Mouse (Mus musculus) midbrain, embryonic 12.5 days (tissue): ENCODE results near the gene Brsk2. TPM values are rescaled to one million over a fixed set of nuclear protein-coding genes. Genes with fewer than 3 reads are reported as not detected.
"Not testable (repeated sequence)": the region's sequence is repeated elsewhere in the genome, so short reads cannot be mapped to it uniquely, and the experiment has no call there.

Source experiments
- ATAC-seq: fragments of 200-750 bp; cut with Nextera tagmentation; 2 replicates; pipeline ENCODE4 v1.8.0; 2017; ENCODE audit warnings: low read depth, moderate TSS enrichment, moderate library complexity; ENCODE audit not compliant: low FRiP score
- H3K27ac ChIP-seq: fragments of 300-500 bp; sonication (generic); replicated peaks from 2 replicates; pipeline ENCODE4 v1.5.1; 2016; ENCODE audit warnings: mild to moderate bottlenecking
- H3K27me3 ChIP-seq: fragments of 300-500 bp; sonication (generic); 2 replicates; pipeline ENCODE4 v1.6.1; 2016; ENCODE audit warnings: mild to moderate bottlenecking
- H3K36me3 ChIP-seq: fragments of 300-500 bp; sonication (generic); 2 replicates; pipeline ENCODE4 v1.6.1; 2016
- H3K4me1 ChIP-seq: fragments of 300-500 bp; sonication (generic); 2 replicates; pipeline ENCODE4 v1.6.1; 2016
- H3K4me2 ChIP-seq: fragments of 300-500 bp; sonication (generic); replicated peaks from 2 replicates; pipeline ENCODE4 v1.6.1; 2016; ENCODE audit warnings: mild to moderate bottlenecking, moderate library complexity
- H3K4me3 ChIP-seq: fragments of 300-500 bp; sonication (generic); 2 replicates; pipeline ENCODE4 v1.5.1; 2016; ENCODE audit warnings: mild to moderate bottlenecking
- H3K9ac ChIP-seq: fragments of 300-500 bp; sonication (generic); replicated peaks from 2 replicates; pipeline ENCODE4 v1.6.1; 2016; ENCODE audit warnings: mild to moderate bottlenecking, moderate library complexity
- H3K9me3 ChIP-seq: fragments of 300-500 bp; sonication (generic); 2 replicates; pipeline ENCODE4 v1.6.1; 2016; ENCODE audit warnings: mild to moderate bottlenecking
- WGBS: fragments of 180-500 bp; shearing (Covaris S2); methylation state at CpG from one replicate; pipeline ENCODE4 v1.1.7; 2016; 5-methylcytosine and 5-hydroxymethylcytosine counted together
- polyA plus RNA-seq: library from polyadenylated mRNA; unstranded; fragments of >200 nt; fragmentation: Nextera tagmentation; extraction: Ambion mirVana; gene quantifications from 2 replicates; pipeline ENCODE4 v1.2.1, GENCODE M21; 2016

The Brsk2 gene
- polyA plus RNA-seq, result 20.5 and 22.9 TPM in 2 replicates

DNA sequence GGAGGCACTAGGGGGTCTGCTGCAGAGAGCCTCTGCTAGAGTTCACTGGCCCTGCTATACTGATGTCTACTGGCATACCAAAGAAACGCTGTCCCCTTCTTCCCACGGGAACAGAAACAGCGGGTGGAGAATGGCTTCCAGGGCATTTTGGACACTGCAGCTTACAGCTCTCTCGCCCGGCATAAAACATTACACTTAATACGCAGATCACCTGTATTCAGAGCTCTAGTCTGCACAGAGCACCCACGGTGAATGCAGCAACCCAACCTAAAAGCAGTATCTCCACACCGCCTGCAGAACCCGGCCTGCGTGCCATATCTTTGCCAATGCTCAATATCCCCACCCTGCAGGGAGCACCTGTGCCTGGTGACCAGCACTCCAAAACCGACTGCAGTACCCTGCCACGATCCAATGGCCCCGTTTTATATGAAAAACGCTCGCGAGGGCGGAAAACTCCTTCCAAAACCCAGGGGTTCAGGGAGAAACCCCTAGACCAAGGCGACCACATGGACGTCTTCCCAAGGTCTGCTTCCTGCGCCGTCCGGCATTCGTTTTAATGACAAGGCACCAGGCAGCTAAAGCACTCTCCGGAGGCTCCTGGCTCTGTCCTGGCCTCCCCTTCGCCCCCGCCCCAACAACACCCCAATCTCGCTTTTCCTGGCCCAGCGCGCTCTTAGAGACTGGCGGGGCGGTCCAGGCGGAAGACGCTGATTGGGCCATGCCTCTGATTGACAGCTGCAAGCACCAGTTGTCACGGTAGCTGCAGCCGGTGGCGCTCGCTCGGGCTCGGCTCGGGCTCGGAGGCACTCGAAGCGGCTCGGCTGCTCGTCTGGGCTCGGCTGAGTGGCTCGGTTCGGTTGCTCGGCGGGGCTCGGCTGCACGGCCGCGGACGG is at the start of gene Brsk2:
TSS of gene Brsk2 (plus strand) at position 846 of the 893 bp plus-strand sequence.
- H3K9me3 ChIP-seq, result no peaks in the 10 kb centered on the region
- ATAC-seq, result peak; percentile 84
- peak within 1 kb of the TSS; percentile 100 for H3K9ac ChIP-seq
- peaks cover 14% of the 10 kb centered on the region for H3K36me3 ChIP-seq
- H3K4me1 ChIP-seq, result peaks cover 65% of the 10 kb centered on the region
- peak within 1 kb of the TSS; percentile 98 for H3K27ac ChIP-seq
- under 1% methylated on average over 55 of the region's 55 CpGs for WGBS
- H3K4me3 ChIP-seq, result peak within 1 kb of the TSS; percentile 99
- peaks cover 9% of the 10 kb centered on the region; the same call in 1 of the 2 replicates for H3K27me3 ChIP-seq
- peak within 1 kb of the TSS; percentile 82 for H3K4me2 ChIP-seq

DNA sequence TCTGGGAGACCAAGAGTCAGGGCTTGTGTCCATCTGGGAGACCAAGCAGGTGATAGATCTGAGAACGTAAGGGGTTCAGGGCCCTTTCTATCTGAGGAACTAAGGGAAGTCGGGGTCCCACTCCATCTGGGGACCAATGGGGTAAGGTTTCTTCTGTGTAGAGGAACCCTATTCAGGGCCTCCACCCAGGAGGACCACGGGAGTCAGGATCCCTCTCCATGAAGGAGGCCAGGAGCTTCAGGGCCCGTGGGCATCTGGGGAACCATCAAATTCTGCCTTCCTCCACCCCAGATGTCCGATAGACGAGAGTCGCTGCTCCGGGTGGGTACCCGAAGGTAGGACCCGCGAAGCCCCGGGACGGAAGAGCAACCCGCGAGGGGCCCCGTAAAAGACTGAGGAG is 47.7 kb upstream of the Brsk2 start:
- Histone ChIP-seq H3K9me3 (no peaks in the 10 kb centered on the region), H3K9ac (peak overlapping the region; percentile 92), H3K27me3 (peaks cover 23% of the 10 kb centered on the region), H3K36me3 (no peaks in the 10 kb centered on the region), H3K4me3 (peak overlapping the region; percentile 87), H3K4me2 (peak overlapping the region; percentile 86), H3K4me1 (peaks cover 28% of the 10 kb centered on the region), H3K27ac (peak overlapping the region; percentile 78)
- WGBS, result 1% methylated on average over 16 of the region's 16 CpGs
- ATAC-seq, result peak; percentile 57; the same call in 1 of the 2 replicates

DNA sequence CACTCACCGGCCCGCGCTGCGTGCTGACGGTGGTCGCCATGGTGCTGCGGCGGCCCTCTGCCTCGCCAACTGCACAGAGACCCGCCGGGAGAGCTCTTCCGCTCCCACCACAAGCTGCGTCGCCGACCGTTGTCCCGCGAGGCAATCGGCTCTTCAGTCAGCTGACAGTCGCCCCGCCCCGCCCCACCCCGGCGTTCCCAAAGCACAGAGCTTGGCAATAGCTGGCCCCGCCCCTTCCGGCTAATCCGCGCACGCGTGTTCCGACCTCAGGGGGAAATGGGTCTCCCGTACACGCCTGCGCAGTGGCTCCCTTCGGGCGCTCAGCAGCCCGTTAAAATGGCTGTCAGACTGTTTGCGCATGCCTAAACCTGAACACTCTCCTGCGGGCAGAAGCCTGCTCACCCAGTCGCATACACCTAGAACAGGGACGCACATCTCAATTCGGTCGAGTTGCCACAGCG is 47.3 kb upstream of the Brsk2 start:
- Histone ChIP-seq H3K36me3 (no peaks in the 10 kb centered on the region), H3K27ac (peak overlapping the region; percentile 78), H3K4me3 (peak overlapping the region; percentile 87), H3K9ac (peak overlapping the region; percentile 92), H3K27me3 (peaks cover 23% of the 10 kb centered on the region), H3K4me1 (peaks cover 28% of the 10 kb centered on the region), H3K4me2 (peak overlapping the region; percentile 86), H3K9me3 (no peaks in the 10 kb centered on the region)
- WGBS, result under 1% methylated on average over 44 of the region's 44 CpGs
- ATAC-seq, result peak; percentile 94

DNA sequence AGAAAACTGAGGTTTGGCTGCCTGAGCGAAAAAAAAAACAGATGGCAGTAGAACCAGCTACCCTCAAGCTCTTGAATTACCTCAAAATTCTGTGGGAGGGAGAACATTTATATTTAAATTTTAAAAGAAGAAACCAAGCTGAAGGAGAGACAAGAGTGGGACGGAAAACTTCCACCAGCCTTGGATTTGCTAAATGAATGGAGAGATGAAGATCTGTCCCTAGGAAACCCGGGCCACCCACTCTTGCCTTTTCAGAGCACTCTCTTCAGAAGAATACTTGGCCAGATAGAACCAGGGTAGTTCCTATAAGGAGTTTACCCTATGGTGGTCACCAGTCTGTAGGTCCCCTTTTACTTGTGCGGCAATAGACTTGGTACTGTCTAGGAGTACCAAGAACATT is 46.8 kb upstream of the Brsk2 start:
- Histone ChIP-seq H3K9ac (peak overlapping the region; percentile 61), H3K36me3 (no peaks in the 10 kb centered on the region), H3K9me3 (no peaks in the 10 kb centered on the region), H3K4me1 (peaks cover 28% of the 10 kb centered on the region), H3K27ac (peak overlapping the region; percentile 64), H3K4me2 (peak overlapping the region; percentile 86), H3K27me3 (peaks cover 23% of the 10 kb centered on the region), H3K4me3 (peak overlapping the region; percentile 87)
- WGBS, result 66% methylated on average over 4 of the region's 4 CpGs
- no peak for ATAC-seq

DNA sequence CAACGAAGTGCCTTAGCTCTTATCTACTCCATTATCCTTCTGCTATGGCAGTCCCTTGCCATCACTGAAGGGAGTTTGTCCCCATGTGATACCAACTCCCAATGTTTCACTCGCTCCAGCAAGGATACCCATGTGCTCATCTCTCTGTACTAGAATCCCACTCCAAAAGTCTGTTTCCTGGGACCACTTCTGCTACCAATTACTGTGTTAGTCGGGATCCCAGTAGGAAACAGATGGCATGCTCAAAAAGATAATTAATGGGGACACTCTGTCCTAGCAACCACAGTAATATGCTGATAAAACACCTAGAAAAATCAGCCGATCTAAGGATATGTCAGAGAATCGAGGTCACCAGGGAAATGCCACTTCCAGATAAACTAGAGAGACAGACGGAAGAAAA is 41.0 kb upstream of the Brsk2 start:
- no peak for ATAC-seq
- no peak overlapping the region for H3K27ac ChIP-seq
- no peaks in the 10 kb centered on the region for H3K9me3 ChIP-seq
- WGBS, result 77% methylated on average over 6 of the region's 6 CpGs
- no peak overlapping the region for H3K4me2 ChIP-seq
- no peaks in the 10 kb centered on the region for H3K36me3 ChIP-seq
- H3K4me3 ChIP-seq, result no peak overlapping the region
- peaks cover 37% of the 10 kb centered on the region for H3K27me3 ChIP-seq
- H3K4me1 ChIP-seq, result peaks cover 3% of the 10 kb centered on the region; the same call in 1 of the 2 replicates
- no peak overlapping the region for H3K9ac ChIP-seq

DNA sequence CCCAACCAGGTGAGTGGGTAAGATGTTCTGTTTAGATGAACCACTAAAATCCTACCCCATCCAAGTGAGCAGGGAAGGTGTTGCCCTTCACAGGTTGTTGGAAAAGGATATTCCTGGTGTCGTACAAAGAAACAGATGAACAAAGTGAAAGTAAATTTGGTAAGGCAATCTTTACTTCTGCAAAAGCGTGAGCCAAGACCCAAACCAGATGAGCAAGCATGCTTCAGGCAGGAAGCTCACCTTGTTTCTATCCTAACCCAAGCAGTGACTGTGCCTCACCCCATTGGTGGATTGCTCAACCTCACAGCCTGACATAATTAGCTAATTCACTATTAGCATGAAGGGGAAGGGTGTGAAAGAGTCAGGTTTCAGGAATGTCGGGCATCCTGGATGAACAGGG is 38.2 kb upstream of the Brsk2 start:
- Histone ChIP-seq H3K9me3 (no peaks in the 10 kb centered on the region), H3K4me1 (peaks cover 3% of the 10 kb centered on the region; the same call in 1 of the 2 replicates), H3K36me3 (no peaks in the 10 kb centered on the region), H3K27me3 (peaks cover 23% of the 10 kb centered on the region), H3K27ac (no peak overlapping the region), H3K4me3 (no peak overlapping the region), H3K4me2 (no peak overlapping the region), H3K9ac (no peak overlapping the region)
- 78% methylated on average over 3 of the region's 3 CpGs for WGBS
- no peak for ATAC-seq

DNA sequence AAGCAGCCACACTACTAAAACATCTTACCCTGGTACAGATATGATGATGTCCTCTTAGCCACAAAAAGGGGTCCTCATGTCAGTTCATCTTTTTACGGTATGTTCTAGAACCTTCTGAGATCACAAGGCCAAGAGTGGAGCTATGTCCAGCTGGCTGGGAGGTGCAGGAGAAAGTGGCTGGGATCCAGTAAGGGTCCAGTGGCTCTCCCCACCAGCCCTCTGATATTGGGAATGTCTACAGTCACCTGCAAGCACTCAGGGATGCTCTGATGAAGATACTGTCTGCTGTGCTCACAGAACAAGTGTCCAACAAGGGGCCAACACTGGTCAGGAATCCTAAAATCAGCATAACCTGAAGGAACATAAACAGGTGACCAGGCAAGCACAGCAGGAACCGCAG is 31.1 kb upstream of the Brsk2 start, which contains the start of gene Tollip:
TSS of gene Tollip (minus strand) at position 101 of the 400 bp plus-strand sequence.
- Histone ChIP-seq H3K4me2 (no peak within 1 kb of the TSS), H3K9me3 (no peaks in the 10 kb centered on the region), H3K4me3 (no peak within 1 kb of the TSS), H3K27me3 (peaks cover 5% of the 10 kb centered on the region), H3K27ac (no peak within 1 kb of the TSS), H3K4me1 (no peaks in the 10 kb centered on the region), H3K9ac (no peak within 1 kb of the TSS), H3K36me3 (no peaks in the 10 kb centered on the region)
- WGBS, result 90% methylated on average over 2 of the region's 2 CpGs
- no peak for ATAC-seq

DNA sequence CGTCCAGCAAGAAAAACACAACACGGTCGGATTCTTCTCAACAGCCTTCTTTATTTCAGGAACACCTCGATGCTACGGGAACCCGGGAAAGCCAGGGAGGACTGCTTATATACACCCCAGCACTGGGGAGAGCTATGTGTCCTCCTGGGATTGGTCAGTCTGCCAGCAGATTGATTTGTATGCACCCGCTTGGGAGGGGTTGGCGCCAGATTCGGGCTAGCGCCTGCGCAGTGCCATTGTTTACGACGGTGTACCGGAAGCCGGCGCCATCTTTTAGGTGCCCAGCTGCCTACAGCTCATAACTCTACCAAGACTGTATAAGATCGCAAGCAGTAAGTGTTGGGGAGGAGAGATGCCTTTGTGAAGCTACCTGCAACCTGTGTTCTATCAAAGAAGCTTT is 25.4 kb upstream of the Brsk2 start:
- not testable (repeated sequence) for H3K36me3 ChIP-seq, H3K4me1 ChIP-seq, H3K9me3 ChIP-seq, H3K27ac ChIP-seq, H3K4me3 ChIP-seq, ATAC-seq, H3K27me3 ChIP-seq, H3K4me2 ChIP-seq, H3K9ac ChIP-seq
- 93% methylated on average over 17 of the region's 17 CpGs for WGBS

DNA sequence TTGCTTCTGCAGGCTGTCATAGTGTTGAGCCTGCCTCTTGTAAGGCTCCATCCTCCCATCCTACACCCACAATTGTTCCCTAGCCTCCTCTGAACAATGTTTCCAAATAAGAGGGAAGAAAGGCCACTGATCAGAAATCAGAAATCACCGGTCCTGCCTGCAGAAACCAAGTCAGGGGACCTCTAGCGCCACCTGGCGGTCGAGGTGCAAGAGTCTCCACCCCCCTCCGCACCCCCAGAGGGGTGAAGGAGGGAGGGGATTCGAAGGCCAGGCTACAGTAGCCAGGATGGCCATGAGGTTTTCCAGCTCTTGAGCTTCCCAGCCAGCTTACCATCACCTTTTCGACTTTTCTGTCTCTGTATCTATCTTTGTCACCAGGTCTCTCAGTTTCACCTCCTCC is 24.6 kb upstream of the Brsk2 start:
- Histone ChIP-seq H3K9ac (no peak overlapping the region), H3K9me3 (no peaks in the 10 kb centered on the region), H3K4me2 (no peak overlapping the region), H3K4me3 (no peak overlapping the region), H3K36me3 (no peaks in the 10 kb centered on the region), H3K27ac (no peak overlapping the region), H3K27me3 (no peaks in the 10 kb centered on the region), H3K4me1 (no peaks in the 10 kb centered on the region)
- 10% methylated on average over 7 of the region's 7 CpGs for WGBS
- ATAC-seq, result 0 out of 2 replicates have a peak, but pooled peaks have one; percentile 60

DNA sequence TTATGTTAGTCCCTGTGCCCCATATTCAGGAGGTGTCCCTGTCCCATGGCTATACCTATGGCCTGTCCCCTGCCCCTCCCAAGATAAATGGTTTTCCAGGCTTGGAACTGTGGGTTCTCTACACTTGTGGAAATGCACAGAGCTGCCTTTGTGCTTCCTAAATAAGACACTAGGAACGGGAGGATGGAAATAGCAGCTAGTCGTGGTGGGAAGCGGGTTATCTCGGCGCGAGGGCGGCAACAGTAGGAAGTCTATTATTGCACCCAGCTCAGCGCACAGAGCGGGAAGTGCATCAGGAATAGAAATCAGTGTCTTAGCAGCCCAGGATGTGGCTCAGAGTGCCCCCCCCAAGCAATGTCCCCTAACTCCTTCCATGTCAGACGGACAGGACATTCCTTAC is 20.9 kb upstream of the Brsk2 start:
- 81% methylated on average over 10 of the region's 10 CpGs for WGBS
- ATAC-seq, result no peak

DNA sequence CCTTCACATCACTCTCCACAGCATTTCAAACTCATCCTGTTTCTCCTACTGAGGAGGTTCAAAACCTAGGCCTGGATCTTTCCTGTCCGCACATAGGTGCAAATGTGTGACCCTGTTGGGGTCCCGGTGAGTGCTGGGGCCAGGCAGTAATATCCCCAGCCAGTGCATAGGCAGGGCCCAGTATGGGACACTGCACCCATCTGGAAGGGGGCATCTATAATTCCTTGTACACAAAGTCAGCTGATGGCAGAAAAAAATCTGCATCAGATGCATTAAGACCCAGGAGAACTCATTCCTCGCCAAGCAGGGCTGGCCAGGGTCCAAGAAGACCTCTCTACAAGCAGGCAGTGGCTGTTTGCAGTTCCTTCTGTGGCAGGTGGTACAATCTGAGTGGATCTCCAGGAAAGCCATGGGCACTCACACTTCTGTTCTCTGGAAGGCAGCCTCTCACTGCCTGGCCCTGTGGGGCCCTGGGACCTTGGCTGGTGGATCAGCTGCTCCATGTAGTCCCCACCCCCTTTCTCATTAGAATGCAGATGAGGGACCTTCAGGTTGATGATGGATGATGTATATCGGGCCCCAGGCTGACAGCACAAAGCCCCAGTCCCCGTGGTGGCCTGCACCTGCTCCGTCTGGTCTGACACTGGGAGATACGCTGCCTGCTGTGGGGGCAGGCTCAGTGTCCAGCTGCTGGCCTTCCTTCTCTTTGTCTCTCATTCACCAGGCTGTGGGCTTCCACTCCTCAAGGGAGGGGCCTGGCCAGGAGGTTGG is 15.2 kb upstream of the Brsk2 start:
- no peaks in the 10 kb centered on the region for H3K36me3 ChIP-seq
- H3K9ac ChIP-seq, result no peak overlapping the region
- no peak overlapping the region for H3K4me3 ChIP-seq
- 54% methylated on average over 7 of the region's 7 CpGs for WGBS
- ATAC-seq, result peak; percentile 94
- H3K4me2 ChIP-seq, result no peak overlapping the region
- peaks cover 16% of the 10 kb centered on the region for H3K4me1 ChIP-seq
- H3K27ac ChIP-seq, result peak overlapping the region; percentile 81
- H3K9me3 ChIP-seq, result no peaks in the 10 kb centered on the region
- no peaks in the 10 kb centered on the region for H3K27me3 ChIP-seq

More for the DNA sequence above, 20.9 kb upstream of the Brsk2 start:
- Histone ChIP-seq H3K4me1 (no peaks in the 10 kb centered on the region), H3K4me3 (no peak overlapping the region), H3K4me2 (no peak overlapping the region), H3K9me3 (no peaks in the 10 kb centered on the region), H3K36me3 (no peaks in the 10 kb centered on the region), H3K27me3 (no peaks in the 10 kb centered on the region), H3K9ac (no peak overlapping the region), H3K27ac (no peak overlapping the region)

DNA sequence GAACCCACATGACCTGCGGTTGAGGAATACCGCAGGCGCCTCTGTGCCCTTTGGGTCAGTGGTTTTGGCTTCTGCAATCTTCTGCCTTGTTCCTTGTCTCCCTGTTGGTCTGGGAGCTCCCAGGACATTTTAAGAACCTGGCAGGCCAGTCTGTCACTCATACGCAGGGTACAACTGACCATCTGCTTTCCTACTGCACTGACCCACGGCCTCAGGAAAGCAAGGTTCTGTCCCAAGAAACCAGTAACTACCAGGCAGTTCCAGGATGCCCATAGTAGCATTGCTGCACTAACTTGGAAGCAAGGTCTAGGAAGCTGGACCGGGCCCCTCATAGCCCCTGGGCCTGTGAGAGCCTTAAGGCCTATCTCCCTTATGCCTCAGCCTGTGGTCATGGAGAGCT is 14.6 kb upstream of the Brsk2 start:
- H3K4me2 ChIP-seq, result no peak overlapping the region
- peaks cover 16% of the 10 kb centered on the region for H3K4me1 ChIP-seq
- no peak overlapping the region for H3K9ac ChIP-seq
- H3K36me3 ChIP-seq, result no peaks in the 10 kb centered on the region
- H3K27me3 ChIP-seq, result no peaks in the 10 kb centered on the region
- no peak overlapping the region for H3K4me3 ChIP-seq
- H3K27ac ChIP-seq, result peak overlapping the region; percentile 81
- WGBS, result 87% methylated on average over 6 of the region's 6 CpGs
- no peaks in the 10 kb centered on the region for H3K9me3 ChIP-seq
- ATAC-seq, result no peak
